Mouse (Mus musculus) thymus, adult 2 months (tissue): ENCODE measurements around the gene Ntrk2.

Experiments
- CTCF ChIP-seq: fragments of 200-500 bp; IDR thresholded peaks from 2 replicates; pipeline ENCODE4 v1.5.1; 2012; ENCODE audit warnings: mild to moderate bottlenecking, control low read depth, low read length, moderate library complexity, borderline replicate concordance; ENCODE audit not compliant: control insufficient read depth, poor library complexity, insufficient read depth; ENCODE audit errors: extremely low read depth
- POLR2A ChIP-seq: fragments of 200-500 bp; IDR thresholded peaks from 2 replicates; pipeline ENCODE4 v1.6.1; 2012; ENCODE audit warnings: mild to moderate bottlenecking, low read length, control low read depth, moderate library complexity; ENCODE audit not compliant: control insufficient read depth, poor library complexity, insufficient read depth; ENCODE audit errors: extremely low read depth

GRCm38 (mm10) chr13:58853685-58854084, 47.3 kb downstream of the Ntrk2 start:
- TF ChIP-seq CTCF (no peak), POLR2A (no peak)
